Mouse (Mus musculus) limb, embryonic 12.5 days (tissue): ENCODE measurements at regions not wholly inside any gene's neighbourhood (a gene's known extent, or its start where the extent isn't known, plus 50 kb on each side); places are given as distances from the start of the nearest gene placed in this dataset.

Experiments
- ATAC-seq: fragments of 200-750 bp; cut with Nextera tagmentation; 2 replicates; pipeline ENCODE4 v1.8.0; 2017; ENCODE audit warnings: low read depth, moderate TSS enrichment; ENCODE audit not compliant: insufficient number of reproducible peaks, insufficient read depth, low FRiP score, low TSS enrichment
- H3K27ac ChIP-seq: fragments of 300-500 bp; sonication (generic); 2 replicates; pipeline ENCODE4 v1.5.1; 2016; ENCODE audit warnings: mild to moderate bottlenecking, moderate library complexity
- H3K27me3 ChIP-seq: fragments of 300-500 bp; sonication (generic); 2 replicates; pipeline ENCODE4 v1.6.1; 2016; ENCODE audit warnings: mild to moderate bottlenecking, moderate library complexity
- H3K36me3 ChIP-seq: fragments of 300-500 bp; sonication (generic); 2 replicates; pipeline ENCODE4 v1.6.1; 2016; ENCODE audit warnings: mild to moderate bottlenecking, moderate library complexity
- H3K4me1 ChIP-seq: fragments of 300-500 bp; sonication (generic); replicated peaks from 2 replicates; pipeline ENCODE4 v1.6.1; 2016
- H3K4me2 ChIP-seq: fragments of 300-500 bp; sonication (generic); 2 replicates; pipeline ENCODE4 v1.6.1; 2016; ENCODE audit warnings: mild to moderate bottlenecking, moderate library complexity
- H3K4me3 ChIP-seq: fragments of 300-500 bp; sonication (generic); replicated peaks from 2 replicates; pipeline ENCODE4 v1.5.1; 2016; ENCODE audit warnings: mild to moderate bottlenecking
- H3K9ac ChIP-seq: fragments of 300-500 bp; sonication (generic); replicated peaks from 2 replicates; pipeline ENCODE4 v1.6.1; 2016; ENCODE audit warnings: mild to moderate bottlenecking, moderate library complexity
- H3K9me3 ChIP-seq: fragments of 300-500 bp; sonication (generic); 2 replicates; pipeline ENCODE4 v1.6.1; 2016; ENCODE audit warnings: mild to moderate bottlenecking, moderate library complexity
- WGBS: fragments of 180-500 bp; shearing (Covaris S2); methylation state at CpG from one replicate; pipeline ENCODE4 v1.1.7; 2016; 5-methylcytosine and 5-hydroxymethylcytosine counted together

DNA sequence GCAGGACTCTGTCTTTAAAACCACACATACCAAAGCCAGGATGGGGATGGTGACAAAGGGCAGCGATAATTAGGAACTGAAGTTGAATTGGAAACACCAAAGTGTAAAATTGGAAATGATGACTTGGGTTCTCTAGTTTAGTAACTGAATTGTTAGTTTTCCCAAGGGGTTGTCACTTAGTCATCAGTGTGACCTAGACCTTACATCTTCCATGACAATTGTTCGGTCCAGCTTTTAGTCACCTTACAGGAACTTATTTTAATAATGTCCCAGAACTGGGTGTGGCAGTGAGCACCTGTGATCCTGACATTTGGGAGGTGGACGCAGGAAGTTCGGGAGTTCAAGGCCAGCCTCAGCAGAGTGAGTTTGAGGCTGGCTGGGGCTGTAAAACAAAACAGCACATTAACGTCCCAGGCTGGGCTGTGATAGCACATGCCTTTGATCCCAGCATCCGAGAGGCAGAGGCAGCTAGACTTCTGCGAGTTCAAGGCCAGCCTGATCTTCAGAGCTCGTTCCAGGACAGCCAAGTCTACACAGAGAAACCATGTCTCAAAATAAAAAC lies 81.9 kb upstream of the Hes1 start:
- no peak overlapping the region for H3K4me3 ChIP-seq
- 72% methylated on average over 8 of the region's 8 CpGs for WGBS
- no peaks in the 10 kb centered on the region for H3K9me3 ChIP-seq
- H3K27ac ChIP-seq = no peak overlapping the region
- H3K9ac ChIP-seq = no peak overlapping the region
- no peak for ATAC-seq
- H3K27me3 ChIP-seq = 0 out of 2 replicates have a peak, but pooled peaks cover 3% of the 10 kb centered on the region
- H3K36me3 ChIP-seq = no peaks in the 10 kb centered on the region
- H3K4me1 ChIP-seq = peaks cover 17% of the 10 kb centered on the region
- no peak overlapping the region for H3K4me2 ChIP-seq

DNA sequence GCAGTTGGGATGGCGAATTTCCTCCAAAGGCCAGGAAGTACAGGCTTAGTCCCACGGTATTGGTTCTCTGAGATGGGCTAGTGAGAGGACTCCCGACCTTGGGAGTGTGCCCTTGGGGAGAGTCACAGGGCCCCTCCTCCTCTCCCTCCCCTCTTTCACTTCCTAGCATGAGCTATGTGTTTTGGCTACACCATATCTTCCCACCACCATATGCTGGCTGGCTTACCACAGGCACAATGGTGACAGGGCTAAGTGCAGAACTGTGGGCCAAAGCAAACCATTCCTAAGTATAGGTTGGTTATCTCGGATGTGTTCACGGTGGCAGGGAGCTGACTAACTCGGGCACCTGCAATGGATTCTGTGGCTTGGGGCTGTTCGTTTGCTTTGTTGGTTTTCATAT lies 81.0 kb upstream of the Hes1 start:
- no peak overlapping the region for H3K9ac ChIP-seq
- H3K27me3 ChIP-seq = 0 out of 2 replicates have a peak, but pooled peaks cover 3% of the 10 kb centered on the region
- peaks cover 12% of the 10 kb centered on the region for H3K4me1 ChIP-seq
- H3K4me3 ChIP-seq = no peak overlapping the region
- no peaks in the 10 kb centered on the region for H3K9me3 ChIP-seq
- 0 out of 2 replicates have a peak, but pooled peaks have one; percentile 28 for ATAC-seq
- 57% methylated on average over 7 of the region's 7 CpGs for WGBS
- H3K27ac ChIP-seq = no peak overlapping the region
- H3K36me3 ChIP-seq = no peaks in the 10 kb centered on the region
- H3K4me2 ChIP-seq = no peak overlapping the region

DNA sequence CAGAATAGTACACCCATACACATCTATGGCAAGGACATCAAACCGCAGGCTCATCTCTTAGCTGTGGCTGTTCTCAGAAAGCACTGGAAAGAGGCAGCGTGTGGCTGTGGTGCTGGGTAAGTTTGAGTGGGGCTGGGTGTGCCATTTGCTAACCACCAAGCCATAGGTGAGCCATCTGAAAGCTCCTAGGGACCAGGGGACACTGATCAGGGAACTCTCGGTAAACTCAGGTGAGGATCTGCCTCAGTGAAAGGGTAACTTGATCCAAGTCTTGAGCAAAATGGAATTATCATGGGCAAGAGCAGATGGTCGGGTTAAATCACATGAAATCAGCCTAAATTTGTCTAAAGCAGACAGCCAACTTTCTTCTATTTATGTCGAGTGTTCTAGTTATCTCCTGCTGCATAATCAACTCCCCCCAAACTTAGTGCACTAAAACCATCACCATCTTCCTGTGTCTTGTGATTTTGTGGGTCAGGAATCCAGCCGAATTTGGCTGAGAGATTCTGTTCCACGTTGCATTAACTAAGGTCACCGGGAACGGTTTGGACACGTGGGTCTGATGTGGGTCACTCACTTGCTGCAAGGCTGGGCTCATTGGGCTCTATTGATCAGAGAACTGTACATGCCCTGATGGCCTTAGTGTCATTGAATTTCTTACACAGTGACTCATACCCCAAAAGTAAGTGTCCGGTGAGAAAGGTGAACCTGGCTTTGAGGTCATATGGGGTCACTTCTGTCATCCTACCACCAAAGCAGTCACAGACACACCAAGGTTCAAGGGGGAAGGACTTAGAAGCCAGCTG lies 78.9 kb upstream of the Hes1 start:
- no peak overlapping the region for H3K9ac ChIP-seq
- no peaks in the 10 kb centered on the region for H3K27me3 ChIP-seq
- 85% methylated on average over 11 of the region's 11 CpGs for WGBS
- H3K27ac ChIP-seq = no peak overlapping the region
- H3K4me3 ChIP-seq = no peak overlapping the region
- H3K36me3 ChIP-seq = no peaks in the 10 kb centered on the region
- H3K4me2 ChIP-seq = no peak overlapping the region
- peaks cover 13% of the 10 kb centered on the region for H3K4me1 ChIP-seq
- H3K9me3 ChIP-seq = no peaks in the 10 kb centered on the region
- ATAC-seq = no peak

DNA sequence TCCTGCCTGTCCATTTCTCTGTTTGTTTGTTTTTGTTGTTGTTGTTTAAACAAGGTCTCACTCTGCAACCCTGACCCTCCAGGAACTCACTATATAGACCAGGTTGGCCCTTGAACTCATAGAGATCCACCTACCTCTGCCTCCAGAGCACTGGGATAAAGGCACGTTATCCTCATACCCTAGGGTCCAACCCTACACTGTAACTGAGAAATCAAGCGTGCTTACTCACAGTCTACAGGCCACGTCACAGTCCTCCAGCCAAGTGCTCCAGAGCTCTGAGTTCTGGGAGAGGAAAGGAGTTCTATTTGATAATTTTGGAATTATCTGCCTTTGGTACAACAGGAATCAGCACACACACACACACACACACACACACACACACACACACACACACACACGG lies 76.6 kb upstream of the Hes1 start:
- no peaks in the 10 kb centered on the region for H3K27me3 ChIP-seq
- H3K9ac ChIP-seq = no peak overlapping the region
- no peaks in the 10 kb centered on the region for H3K9me3 ChIP-seq
- peaks cover 34% of the 10 kb centered on the region for H3K4me1 ChIP-seq
- no peak overlapping the region for H3K4me2 ChIP-seq
- WGBS = 92% methylated on average over 4 of the region's 4 CpGs
- ATAC-seq = no peak
- H3K4me3 ChIP-seq = no peak overlapping the region
- no peak overlapping the region for H3K27ac ChIP-seq
- H3K36me3 ChIP-seq = no peaks in the 10 kb centered on the region

DNA sequence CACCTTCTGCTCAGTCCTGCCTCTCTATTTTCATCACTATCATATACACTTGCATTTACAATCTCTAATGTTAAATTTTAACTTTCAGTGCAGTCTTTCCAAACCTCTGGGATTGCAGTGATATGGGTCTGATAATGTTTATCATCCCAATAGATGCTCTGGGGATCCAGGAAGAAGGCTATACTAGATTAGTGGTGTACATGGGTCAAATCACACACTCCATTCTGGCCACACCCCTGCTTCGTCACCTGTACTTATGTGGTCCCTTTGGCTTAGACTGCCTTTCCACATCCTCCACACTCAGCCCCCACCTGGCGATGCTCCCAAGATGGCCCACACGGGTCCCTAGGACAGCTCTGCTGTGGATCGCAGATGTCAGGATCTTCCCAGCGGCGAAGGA lies 76.2 kb upstream of the Hes1 start:
- Histone ChIP-seq H3K4me3 (no peak overlapping the region), H3K9ac (no peak overlapping the region), H3K9me3 (no peaks in the 10 kb centered on the region), H3K4me2 (no peak overlapping the region), H3K27me3 (no peaks in the 10 kb centered on the region), H3K36me3 (no peaks in the 10 kb centered on the region), H3K4me1 (peaks cover 35% of the 10 kb centered on the region), H3K27ac (no peak overlapping the region)
- ATAC-seq = no peak
- 93% methylated on average over 6 of the region's 6 CpGs for WGBS

DNA sequence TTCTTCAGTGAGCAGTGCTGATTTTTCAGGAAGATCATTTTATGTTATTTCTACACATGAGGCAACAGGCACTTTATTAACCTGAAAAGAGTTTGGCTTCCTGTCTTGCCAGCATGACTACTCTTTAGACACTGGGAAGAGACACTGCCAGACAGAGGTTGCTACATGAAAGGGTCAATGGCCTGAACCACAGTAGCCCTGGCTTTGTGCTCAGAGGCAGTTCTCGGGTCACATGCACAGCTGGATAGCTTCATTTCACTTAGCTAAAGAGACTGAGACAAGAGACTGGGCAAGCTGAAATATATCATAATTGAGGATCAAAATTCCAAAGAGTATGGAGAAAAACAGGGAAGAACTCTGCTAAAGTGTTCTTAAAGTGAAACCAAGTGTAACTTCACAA lies 74.9 kb upstream of the Hes1 start:
- H3K27me3 ChIP-seq = no peaks in the 10 kb centered on the region
- 39% methylated on average over 1 of the region's 1 CpGs for WGBS
- no peak overlapping the region for H3K4me3 ChIP-seq

DNA sequence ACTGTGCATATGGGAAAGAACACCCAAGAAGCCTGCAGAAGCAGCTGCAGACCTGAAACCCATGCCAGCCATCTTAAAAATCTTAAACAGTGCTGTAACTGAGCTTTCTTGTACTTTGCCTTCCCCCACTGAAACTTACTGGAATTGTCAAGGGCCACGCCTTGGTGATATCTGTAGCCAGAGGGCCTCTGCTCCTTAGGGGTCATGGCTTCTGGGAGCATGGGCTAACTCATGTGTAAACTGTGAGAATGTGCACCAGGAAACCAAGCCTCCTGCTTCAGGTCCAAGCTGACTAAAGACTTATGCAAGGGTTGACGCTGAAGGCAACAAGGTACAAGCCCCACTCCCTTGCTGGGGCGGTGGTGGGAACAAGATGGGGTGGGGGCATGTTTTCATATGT lies 73.8 kb upstream of the Hes1 start:
- H3K4me3 ChIP-seq = no peak overlapping the region
- no peak overlapping the region for H3K9ac ChIP-seq
- H3K27me3 ChIP-seq = no peaks in the 10 kb centered on the region
- 58% methylated on average over 3 of the region's 3 CpGs for WGBS
- H3K4me1 ChIP-seq = peaks cover 55% of the 10 kb centered on the region
- no peak for ATAC-seq
- no peaks in the 10 kb centered on the region for H3K36me3 ChIP-seq
- H3K9me3 ChIP-seq = no peaks in the 10 kb centered on the region
- no peak overlapping the region for H3K27ac ChIP-seq
- H3K4me2 ChIP-seq = no peak overlapping the region

More for the DNA sequence above, 74.9 kb upstream of the Hes1 start:
- H3K36me3 ChIP-seq = no peaks in the 10 kb centered on the region
- peaks cover 44% of the 10 kb centered on the region for H3K4me1 ChIP-seq
- no peak overlapping the region for H3K27ac ChIP-seq
- H3K9ac ChIP-seq = no peak overlapping the region
- H3K9me3 ChIP-seq = no peaks in the 10 kb centered on the region
- no peak for ATAC-seq
- H3K4me2 ChIP-seq = no peak overlapping the region

DNA sequence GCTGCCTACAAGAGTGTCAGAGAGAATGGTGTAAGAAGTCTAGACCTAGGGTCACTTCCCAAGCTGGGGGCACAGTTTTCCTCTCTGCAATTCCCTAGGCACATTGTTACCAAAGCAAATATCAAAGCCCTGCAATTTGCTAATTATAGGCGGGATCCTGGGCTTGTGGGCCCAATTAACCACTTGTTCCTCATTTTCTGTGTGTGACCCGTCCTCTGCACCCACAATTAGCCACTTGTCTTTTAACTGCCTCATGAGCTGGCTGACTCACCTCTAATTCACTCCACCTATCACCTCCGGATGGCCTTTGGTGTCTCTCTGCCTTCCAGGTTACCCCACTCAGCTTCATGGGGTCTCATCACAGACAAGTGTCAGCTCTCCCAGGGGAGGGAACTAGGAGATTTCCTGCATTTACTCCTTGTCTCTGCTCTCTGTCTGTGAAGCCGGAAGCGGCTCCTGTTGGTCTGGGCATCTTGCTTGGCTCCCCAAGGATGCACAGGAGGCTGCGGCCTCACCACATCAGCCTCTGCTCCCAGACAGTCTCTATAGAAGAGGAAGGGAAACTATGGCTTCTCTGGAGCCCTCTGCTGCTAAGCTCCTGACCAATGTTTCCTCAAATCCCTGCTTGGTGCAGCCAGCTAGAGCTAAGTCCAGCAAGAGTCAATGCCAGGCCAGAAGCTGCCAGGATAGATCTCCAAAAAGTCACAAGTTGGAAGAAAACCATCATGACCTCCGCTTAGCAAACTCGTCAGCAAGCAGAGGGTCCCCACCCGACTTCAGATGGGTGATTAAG lies 73.2 kb upstream of the Hes1 start:
- Histone ChIP-seq H3K9me3 (no peaks in the 10 kb centered on the region), H3K9ac (no peak overlapping the region), H3K36me3 (no peaks in the 10 kb centered on the region), H3K27ac (no peak overlapping the region), H3K4me3 (no peak overlapping the region), H3K4me1 (peaks cover 61% of the 10 kb centered on the region), H3K27me3 (no peaks in the 10 kb centered on the region), H3K4me2 (no peak overlapping the region)
- WGBS = 60% methylated on average over 9 of the region's 9 CpGs
- no peak for ATAC-seq

DNA sequence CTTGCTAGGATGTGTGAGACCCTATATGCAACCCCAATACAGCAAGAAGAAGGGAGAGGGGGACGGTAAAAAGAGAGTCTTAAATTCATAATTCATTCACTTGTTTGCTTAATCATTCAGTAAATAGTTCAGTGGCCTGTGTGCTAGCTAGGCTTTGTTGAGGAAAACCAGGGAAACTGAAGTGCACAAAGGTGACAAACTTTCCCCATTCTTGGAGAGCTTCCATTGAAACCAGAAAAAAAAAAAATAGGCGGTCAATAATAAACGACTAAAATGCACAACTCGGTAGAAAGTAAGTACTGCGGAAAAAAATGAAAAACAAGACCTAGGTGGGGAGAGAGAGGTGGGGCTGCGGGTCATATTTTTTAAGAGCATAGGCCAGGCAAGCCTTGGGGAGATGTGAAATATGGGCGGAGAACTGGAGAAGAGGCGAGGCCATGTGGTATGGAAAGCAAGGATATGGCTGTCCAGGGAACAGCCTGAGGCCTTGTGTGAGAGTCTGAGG lies 72.3 kb upstream of the Hes1 start:
- Histone ChIP-seq H3K4me2 (no peak overlapping the region), H3K9me3 (no peaks in the 10 kb centered on the region), H3K4me1 (peaks cover 70% of the 10 kb centered on the region), H3K27ac (peak overlapping the region; percentile 53; the same call in 1 of the 2 replicates), H3K27me3 (no peaks in the 10 kb centered on the region), H3K9ac (no peak overlapping the region), H3K4me3 (no peak overlapping the region), H3K36me3 (no peaks in the 10 kb centered on the region)
- 61% methylated on average over 8 of the region's 8 CpGs for WGBS
- ATAC-seq = no peak

DNA sequence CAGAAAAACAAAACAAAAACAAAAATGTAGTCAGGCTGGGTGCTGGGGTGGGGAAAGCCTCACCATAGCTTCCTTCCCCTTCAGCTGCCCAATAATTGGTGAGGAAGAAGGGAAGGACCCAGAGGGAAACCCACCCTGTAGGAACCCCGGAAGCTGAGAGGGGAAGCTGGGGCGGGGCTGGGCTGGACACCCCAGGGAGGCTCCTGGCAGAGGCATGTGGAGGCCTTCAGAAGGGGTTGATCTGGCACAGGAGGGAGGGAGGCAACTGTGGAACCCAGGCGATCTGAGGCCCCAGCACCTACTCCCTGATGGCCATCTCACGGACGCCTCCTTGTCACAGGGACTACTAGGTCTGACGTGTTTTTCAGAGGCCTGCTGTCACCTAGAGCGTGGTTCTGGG lies 71.1 kb upstream of the Hes1 start:
- WGBS = 61% methylated on average over 7 of the region's 7 CpGs
- no peaks in the 10 kb centered on the region for H3K9me3 ChIP-seq
- H3K4me2 ChIP-seq = no peak overlapping the region
- H3K4me1 ChIP-seq = peaks cover 77% of the 10 kb centered on the region
- no peaks in the 10 kb centered on the region for H3K36me3 ChIP-seq
- H3K27me3 ChIP-seq = no peaks in the 10 kb centered on the region
- H3K9ac ChIP-seq = no peak overlapping the region
- no peak overlapping the region for H3K4me3 ChIP-seq
- no peak overlapping the region for H3K27ac ChIP-seq
- ATAC-seq = no peak

DNA sequence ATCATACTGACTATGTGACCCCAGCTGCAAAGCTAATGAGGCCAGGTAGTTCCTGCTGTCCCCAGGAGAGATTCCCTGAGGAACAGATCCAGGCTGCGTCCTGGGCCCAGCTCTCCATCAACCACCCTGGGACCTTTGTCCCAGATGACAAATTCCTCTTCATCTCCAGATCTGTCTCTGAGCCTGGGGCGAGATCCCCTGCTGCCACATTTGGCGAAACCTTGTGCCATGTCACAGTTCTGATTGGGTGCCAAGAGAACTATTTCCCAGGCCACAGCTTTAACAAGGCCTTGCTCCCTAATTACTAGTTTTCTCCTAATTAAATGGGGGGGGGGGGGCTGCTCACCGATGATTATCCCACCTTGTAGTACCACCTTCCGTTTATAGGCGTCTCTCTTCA lies 70.6 kb upstream of the Hes1 start:
- H3K4me3 ChIP-seq = no peak overlapping the region
- peaks cover 77% of the 10 kb centered on the region for H3K4me1 ChIP-seq
- no peak overlapping the region for H3K4me2 ChIP-seq
- no peaks in the 10 kb centered on the region for H3K36me3 ChIP-seq
- no peaks in the 10 kb centered on the region for H3K27me3 ChIP-seq
- no peak overlapping the region for H3K9ac ChIP-seq
- WGBS = 33% methylated on average over 6 of the region's 6 CpGs
- ATAC-seq = no peak
- H3K9me3 ChIP-seq = no peaks in the 10 kb centered on the region
- H3K27ac ChIP-seq = no peak overlapping the region
